Mouse (Mus musculus): ENCODE results near the gene Msh3. TPM values are rescaled to one million over a fixed set of nuclear protein-coding genes. Genes with fewer than 3 reads are reported as not detected.

The Msh3 gene
- polyA plus RNA-seq, 1 experiment from 2014 or later, result 29.1 TPM

Other genes with a start within 250 kb of the Msh3 start
- 2.2 and 2.5 TPM in 2 replicates for gene Rasgrf2, start 223.3 kb downstream of the Msh3 start, polyA plus RNA-seq (2015; fragmentation: Nextera tagmentation; extraction: Ambion mirVana)
- 0.45 and 1.3 TPM in 2 replicates for gene Gm20379, start 49.0 kb downstream of the Msh3 start, polyA plus RNA-seq (2015; fragmentation: Nextera tagmentation; extraction: Ambion mirVana)
- 15.9 and 16.4 TPM in 2 replicates for gene Dhfr, start 277 bp downstream of the Msh3 start, polyA plus RNA-seq (2015; fragmentation: Nextera tagmentation; extraction: Ambion mirVana)
- 0.04 TPM in 1 of 2 replicates, not detected in the other for gene Ankrd34b, start 70.9 kb upstream of the Msh3 start, polyA plus RNA-seq (2015; fragmentation: Nextera tagmentation; extraction: Ambion mirVana)
- gene Fam151b, start 129.0 kb upstream of the Msh3 start, polyA plus RNA-seq (2015; fragmentation: Nextera tagmentation; extraction: Ambion mirVana), result 0.18 and 0.46 TPM in 2 replicates
- gene Zfyve16, start 175.9 kb upstream of the Msh3 start, polyA plus RNA-seq (2015; fragmentation: Nextera tagmentation; extraction: Ambion mirVana), result 4.7 and 5.3 TPM in 2 replicates
- not detected in 2 replicates for gene Spz1, start 221.2 kb upstream of the Msh3 start, polyA plus RNA-seq (2015; fragmentation: Nextera tagmentation; extraction: Ambion mirVana)

Data from thymus, postnatal 0 days (tissue).